Mouse (Mus musculus): ENCODE measurements around the gene Tbx21. TPM values are rescaled to one million over a fixed set of nuclear protein-coding genes. Genes with fewer than 3 reads are reported as not detected.

The Tbx21 gene
- polyA plus RNA-seq, 1 experiment, result 0.22 TPM

- H3K4me3 ChIP-seq (ENCODE audit: control insufficient read depth, low read depth, low read length), result no peak overlapping the region
- H3K36me3 ChIP-seq (ENCODE audit: control insufficient read depth, insufficient read depth, low read length), result no peaks in the 10 kb centered on the region
- no peak for TF ChIP-seq CTCF (IDR thresholded peaks at IDR 0.05; ENCODE audit: control insufficient read depth, insufficient read depth, insufficient replicate concordance, low read depth, low read length)
- no peak for TF ChIP-seq POLR2A (IDR thresholded peaks at IDR 0.05; ENCODE audit: control insufficient read depth, low read depth, low read length)
- no peak overlapping the region for H3K27ac ChIP-seq (ENCODE audit: control insufficient read depth, insufficient read depth, low read depth, low read length)
- no peaks in the 10 kb centered on the region for H3K27me3 ChIP-seq (ENCODE audit: control insufficient read depth, insufficient read depth, low read length)
- H3K4me1 ChIP-seq (ENCODE audit: control insufficient read depth, insufficient read depth, low read length), result peaks cover 17% of the 10 kb centered on the region
Measured at GRCm38 (mm10) chr11:97124266-97125036, 9.3 kb upstream of the Tbx21 start.

GRCm38 (mm10) chr11:97123282-97123890 lies 8.3 kb upstream of the Tbx21 start:
- no peaks in the 10 kb centered on the region for H3K36me3 ChIP-seq (ENCODE audit: control insufficient read depth, insufficient read depth, low read length)
- peaks cover 17% of the 10 kb centered on the region for H3K4me1 ChIP-seq (ENCODE audit: control insufficient read depth, insufficient read depth, low read length)
- no peak overlapping the region for H3K27ac ChIP-seq (ENCODE audit: control insufficient read depth, insufficient read depth, low read depth, low read length)
- no peak for TF ChIP-seq CTCF (IDR thresholded peaks at IDR 0.05; ENCODE audit: control insufficient read depth, insufficient read depth, insufficient replicate concordance, low read depth, low read length)
- no peak for TF ChIP-seq POLR2A (IDR thresholded peaks at IDR 0.05; ENCODE audit: control insufficient read depth, low read depth, low read length)
- H3K27me3 ChIP-seq (ENCODE audit: control insufficient read depth, insufficient read depth, low read length), result no peaks in the 10 kb centered on the region
- H3K4me3 ChIP-seq (ENCODE audit: control insufficient read depth, low read depth, low read length), result no peak overlapping the region

- Histone ChIP-seq H3K27ac (ENCODE audit: control insufficient read depth, insufficient read depth, low read depth, low read length) (no peak overlapping the region), H3K4me3 (ENCODE audit: control insufficient read depth, low read depth, low read length) (no peak overlapping the region), H3K4me1 (ENCODE audit: control insufficient read depth, insufficient read depth, low read length) (peaks cover 5% of the 10 kb centered on the region), H3K27me3 (ENCODE audit: control insufficient read depth, insufficient read depth, low read length) (no peaks in the 10 kb centered on the region), H3K36me3 (ENCODE audit: control insufficient read depth, insufficient read depth, low read length) (no peaks in the 10 kb centered on the region)
- TF ChIP-seq POLR2A (IDR thresholded peaks at IDR 0.05; ENCODE audit: control insufficient read depth, low read depth, low read length), result no peak
- TF ChIP-seq CTCF (IDR thresholded peaks at IDR 0.05; ENCODE audit: control insufficient read depth, insufficient read depth, insufficient replicate concordance, low read depth, low read length), result no peak
Measured at GRCm38 (mm10) chr11:97120641-97121040, 5.5 kb upstream of the Tbx21 start.

GRCm38 (mm10) chr11:97120221-97120620 lies 5.1 kb upstream of the Tbx21 start:
- Histone ChIP-seq H3K4me1 (ENCODE audit: control insufficient read depth, insufficient read depth, low read length) (peaks cover 5% of the 10 kb centered on the region), H3K27ac (ENCODE audit: control insufficient read depth, insufficient read depth, low read depth, low read length) (no peak overlapping the region), H3K4me3 (ENCODE audit: control insufficient read depth, low read depth, low read length) (no peak overlapping the region), H3K36me3 (ENCODE audit: control insufficient read depth, insufficient read depth, low read length) (no peaks in the 10 kb centered on the region), H3K27me3 (ENCODE audit: control insufficient read depth, insufficient read depth, low read length) (no peaks in the 10 kb centered on the region)
- TF ChIP-seq CTCF (IDR thresholded peaks at IDR 0.05; ENCODE audit: control insufficient read depth, insufficient read depth, insufficient replicate concordance, low read depth, low read length) (no peak), POLR2A (IDR thresholded peaks at IDR 0.05; ENCODE audit: control insufficient read depth, low read depth, low read length) (no peak)

GRCm38 (mm10) chr11:97115797-97116196 lies 666 bp upstream of the Tbx21 start:
- no peak for TF ChIP-seq CTCF (IDR thresholded peaks at IDR 0.05; ENCODE audit: control insufficient read depth, insufficient read depth, insufficient replicate concordance, low read depth, low read length)
- no peak for TF ChIP-seq POLR2A (IDR thresholded peaks at IDR 0.05; ENCODE audit: control insufficient read depth, low read depth, low read length)
- H3K4me1 ChIP-seq (ENCODE audit: control insufficient read depth, insufficient read depth, low read length), result peaks cover 5% of the 10 kb centered on the region
- no peak overlapping the region for H3K27ac ChIP-seq (ENCODE audit: control insufficient read depth, insufficient read depth, low read depth, low read length)
- H3K4me3 ChIP-seq (ENCODE audit: control insufficient read depth, low read depth, low read length), result no peak overlapping the region
- no peaks in the 10 kb centered on the region for H3K36me3 ChIP-seq (ENCODE audit: control insufficient read depth, insufficient read depth, low read length)
- H3K27me3 ChIP-seq (ENCODE audit: control insufficient read depth, insufficient read depth, low read length), result no peaks in the 10 kb centered on the region

- H3K4me1 ChIP-seq (ENCODE audit: control insufficient read depth, insufficient read depth, low read length), result peaks cover 5% of the 10 kb centered on the region
- no peaks in the 10 kb centered on the region for H3K36me3 ChIP-seq (ENCODE audit: control insufficient read depth, insufficient read depth, low read length)
- no peak overlapping the region for H3K4me3 ChIP-seq (ENCODE audit: control insufficient read depth, low read depth, low read length)
- no peak for TF ChIP-seq CTCF (IDR thresholded peaks at IDR 0.05; ENCODE audit: control insufficient read depth, insufficient read depth, insufficient replicate concordance, low read depth, low read length)
- TF ChIP-seq POLR2A (IDR thresholded peaks at IDR 0.05; ENCODE audit: control insufficient read depth, low read depth, low read length), result no peak
- H3K27ac ChIP-seq (ENCODE audit: control insufficient read depth, insufficient read depth, low read depth, low read length), result no peak overlapping the region
- H3K27me3 ChIP-seq (ENCODE audit: control insufficient read depth, insufficient read depth, low read length), result no peaks in the 10 kb centered on the region
Measured at GRCm38 (mm10) chr11:97112519-97113125, 2.5 kb downstream of the Tbx21 start.

- TF ChIP-seq POLR2A (IDR thresholded peaks at IDR 0.05; ENCODE audit: control insufficient read depth, low read depth, low read length) (no peak), CTCF (IDR thresholded peaks at IDR 0.05; ENCODE audit: control insufficient read depth, insufficient read depth, insufficient replicate concordance, low read depth, low read length) (no peak)
Measured at GRCm38 (mm10) chr11:97108976-97109375, 6.2 kb downstream of the Tbx21 start.

More at GRCm38 (mm10) chr11:97108976-97109375, 6.2 kb downstream of the Tbx21 start:
- Histone ChIP-seq H3K4me3 (ENCODE audit: control insufficient read depth, low read depth, low read length) (no peak overlapping the region), H3K36me3 (ENCODE audit: control insufficient read depth, insufficient read depth, low read length) (no peaks in the 10 kb centered on the region), H3K4me1 (ENCODE audit: control insufficient read depth, insufficient read depth, low read length) (no peaks in the 10 kb centered on the region; the same call in 1 of the 2 replicates), H3K27me3 (ENCODE audit: control insufficient read depth, insufficient read depth, low read length) (no peaks in the 10 kb centered on the region), H3K27ac (ENCODE audit: control insufficient read depth, insufficient read depth, low read depth, low read length) (no peak overlapping the region)
